Mouse (Mus musculus): ENCODE data around the gene Kcnj12. TPM values are rescaled to one million over a fixed set of nuclear protein-coding genes. Genes with fewer than 3 reads are reported as not detected.

Kcnj12 gene
- total and polyA plus RNA-seq, 3 experiments: not detected

DNA sequence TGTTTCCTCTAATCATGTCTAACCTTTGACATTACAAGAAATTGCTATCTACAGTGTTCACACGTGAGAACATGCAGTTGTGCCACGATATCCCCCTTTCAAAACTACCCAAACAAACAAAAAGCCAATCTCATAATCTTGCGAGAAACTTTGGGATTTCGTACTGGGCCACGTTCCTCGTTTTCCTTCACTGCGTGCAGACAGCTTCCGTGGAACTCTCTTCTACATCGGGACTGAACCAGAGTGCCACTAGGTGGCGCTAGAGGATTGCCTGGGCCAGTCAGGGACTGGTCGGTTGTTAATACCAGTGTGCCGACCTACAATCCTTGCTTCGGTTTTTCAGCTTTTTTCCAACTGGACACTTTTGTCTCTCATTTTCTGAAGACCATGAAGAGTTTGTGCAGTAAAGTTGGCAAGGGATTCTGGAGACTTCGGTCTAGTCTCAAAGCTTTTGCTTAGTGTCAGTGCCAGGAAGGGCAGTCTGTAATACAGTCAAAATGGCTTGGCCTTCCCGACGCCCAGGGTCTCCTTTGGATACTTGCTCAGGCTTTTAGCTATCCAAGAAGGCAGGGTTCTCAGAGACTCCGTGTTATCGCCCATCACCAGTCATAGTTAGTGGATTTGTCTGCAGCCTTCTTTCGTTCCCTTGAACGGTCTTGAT lies 82.0 kb downstream of the Kcnj12 start:
- H3K4me3 ChIP-seq (ENCODE audit: control insufficient read depth in 1 of 2, insufficient read depth in 1 of 2, low read depth in 2 of 2, low read length in 2 of 2): peak overlapping the region; percentile 37 to 46
- no peaks in the 10 kb centered on the region for H3K27me3 ChIP-seq (ENCODE audit: control insufficient read depth in 1 of 2, insufficient read depth in 2 of 2, low read length in 2 of 2)
- peak overlapping the region; percentile 71 for H3K9ac ChIP-seq (ENCODE audit: control insufficient read depth, low read depth, low read length, poor library complexity, severe bottlenecking)
- H3K36me3 ChIP-seq (ENCODE audit: control insufficient read depth in 1 of 2, insufficient read depth in 2 of 2, low read length in 2 of 2): peaks cover 0 to 20% of the 10 kb centered on the region in 2 experiments; a peak in 2 of 4 replicates
- DNase-seq (ENCODE audit: low read depth, low spot score): peak; percentile 98
- H3K79me2 ChIP-seq (ENCODE audit: control insufficient read depth, insufficient read depth, low read length, poor library complexity): no peaks in the 10 kb centered on the region; the same call in 1 of the 2 replicates
- TF ChIP-seq POLR2AphosphoS5 (IDR thresholded peaks at IDR 0.05; ENCODE audit: borderline replicate concordance, low read depth, low read length) (no peak), GATA1 (IDR thresholded peaks at IDR 0.05; ENCODE audit: low read depth, low read length) (peak; percentile 30; the same call in 1 of the 2 replicates), SIN3A (IDR thresholded peaks at IDR 0.05; ENCODE audit: low read length) (peak; percentile 89), TCF12 (IDR thresholded peaks at IDR 0.05; ENCODE audit: low read depth, low read length) (0 out of 2 replicates have a peak, but pooled peaks have one; percentile 10), ZKSCAN1 (IDR thresholded peaks at IDR 0.05; ENCODE audit: low read depth, low read length) (no peak), HCFC1 (IDR thresholded peaks at IDR 0.05; ENCODE audit: low read depth, low read length) (peak; percentile 68; the same call in 1 of the 2 replicates), CTCF (IDR thresholded peaks at IDR 0.05 in 2 of 3, conservative IDR thresholded peaks at IDR 0.05 in 1 of 3; ENCODE audit: control insufficient read depth in 1 of 3, insufficient read depth in 1 of 3, low read depth in 2 of 3, low read length in 3 of 3, poor library complexity in 1 of 3, severe bottlenecking in 1 of 3) (peak in 2 of 3 experiments; percentile 99 to 100), JUND (IDR thresholded peaks at IDR 0.05; ENCODE audit: low read depth, low read length) (no peak), MAX (IDR thresholded peaks at IDR 0.05; ENCODE audit: low read length) (peak; percentile 88), MAZ (IDR thresholded peaks at IDR 0.05; ENCODE audit: low read depth, low read length) (peak; percentile 62), MXI1 (IDR thresholded peaks at IDR 0.05; ENCODE audit: low read depth, low read length) (peak; percentile 84), RCOR1 (IDR thresholded peaks at IDR 0.05; ENCODE audit: low read depth, low read length) (peak; percentile 42; the same call in 1 of the 2 replicates), BHLHE40 (IDR thresholded peaks at IDR 0.05; ENCODE audit: borderline replicate concordance, low read depth, low read length) (peak; percentile 79), NELFE (IDR thresholded peaks at IDR 0.05; ENCODE audit: low read depth, low read length) (no peak; the same call in 1 of the 2 replicates), POLR2A (IDR thresholded peaks at IDR 0.05; ENCODE audit: control insufficient read depth in 1 of 2, insufficient read depth in 1 of 2, low read depth in 1 of 2, low read length in 2 of 2, poor library complexity in 1 of 2) (peak in 1 of 2 experiments; percentile 61; a peak in 2 of 4 replicates), ETS1 (IDR thresholded peaks at IDR 0.05; ENCODE audit: low read depth, low read length) (peak; percentile 35; the same call in 1 of the 2 replicates), TBP (IDR thresholded peaks at IDR 0.05; ENCODE audit: low read depth, low read length) (peak; percentile 83), SMC3 (IDR thresholded peaks at IDR 0.05; ENCODE audit: low read depth, low read length) (peak; percentile 97), GABPA (IDR thresholded peaks at IDR 0.05; ENCODE audit: low read depth, low read length) (no peak), ZNF384 (IDR thresholded peaks at IDR 0.05; ENCODE audit: low read depth, low read length) (0 out of 2 replicates have a peak, but pooled peaks have one; percentile 28), MAFK (IDR thresholded peaks at IDR 0.05; ENCODE audit: borderline replicate concordance, low read depth, low read length) (no peak), ZC3H11A (IDR thresholded peaks at IDR 0.05; ENCODE audit: low read depth, low read length) (peak; percentile 90), CHD1 (IDR thresholded peaks at IDR 0.05; ENCODE audit: low read depth, low read length) (no peak), ELF1 (IDR thresholded peaks at IDR 0.05; ENCODE audit: low read depth, low read length) (0 out of 2 replicates have a peak, but pooled peaks have one; percentile 41), MYC (IDR thresholded peaks at IDR 0.05; ENCODE audit: low read depth, low read length) (peak; percentile 95), CHD2 (IDR thresholded peaks at IDR 0.05; ENCODE audit: low read length) (peak; percentile 48)
- no peaks in the 10 kb centered on the region for H3K9me3 ChIP-seq (replicated peaks; ENCODE audit: insufficient read depth, low read length)
- peaks cover 10 to 26% of the 10 kb centered on the region in 2 experiments for H3K4me1 ChIP-seq (ENCODE audit: control insufficient read depth in 1 of 2, insufficient read depth in 2 of 2, low read length in 2 of 2)
- H3K27ac ChIP-seq (ENCODE audit: control insufficient read depth, low read depth, low read length): peak overlapping the region; percentile 48
